19 mouse cellular contexts compared by ENCODE assay signal in genomic region chr1:73116526-73116925, GRCm38 (mm10).
DNase-seq lines count a peak whose midpoint lies in the region; ATAC-seq and TF ChIP-seq lines count a peak whose summit lies in the region.
"Had no signal": no experiment of that assay in that cellular context is flagged by ENCODE, and none has a peak within 500 bp of the region (broad histone marks: within the 10 kb centered on the region; RNA-seq: fewer than 3 reads in every experiment).

No protein-coding gene starts in this region.

- peak; percentile 34 for DNase-seq in hindbrain, embryonic 11.5 days (ENCODE audit: low spot score)
- no peak for DNase-seq in midbrain, postnatal 0 days (ENCODE audit: low spot score)
- peak; percentile 13 for DNase-seq in yolk sac, embryonic 10.5 days (ENCODE audit: low spot score)
- DNase-seq in Muller cell, postnatal 12 days (ENCODE audit: inconsistent ontology term): no peak
- DNase-seq in thymus, postnatal 36 days: no peak
- DNase-seq: adrenal gland, postnatal 25 days; cerebellum, postnatal 14 days; gastrocnemius, postnatal 36 days; kidney, adult 2 months; lung, adult 18-20 months; right cerebral cortex, postnatal 14 days had no signal

- H3K4me1 ChIP-seq in hindbrain, embryonic 11.5 days (replicated peaks; ENCODE audit: control insufficient read depth, insufficient read depth, low read length): no peaks in the 10 kb centered on the region
- H3K4me1 ChIP-seq in hindbrain, embryonic 12.5 days: peaks cover 9% of the 10 kb centered on the region
- H3K4me1 ChIP-seq in midbrain, embryonic 12.5 days: 0 out of 2 replicates have a peak, but pooled peaks cover 3% of the 10 kb centered on the region
- no peaks in the 10 kb centered on the region for H3K4me1 ChIP-seq in midbrain, postnatal 0 days (ENCODE audit: insufficient read depth, low read length)
- peaks cover 28% of the 10 kb centered on the region for H3K4me1 ChIP-seq in embryonic facial prominence, embryonic 13.5 days

- H3K9ac ChIP-seq in hindbrain, embryonic 11.5 days (ENCODE audit: low read depth, low read length): no peak overlapping the region
- H3K9ac ChIP-seq in hindbrain, embryonic 12.5 days: no peak overlapping the region
- no peak overlapping the region for H3K9ac ChIP-seq in midbrain, embryonic 12.5 days (replicated peaks)
- no peak overlapping the region for H3K9ac ChIP-seq in midbrain, postnatal 0 days (replicated peaks; ENCODE audit: low read length, poor library complexity, severe bottlenecking)
- no peak overlapping the region for H3K9ac ChIP-seq in embryonic facial prominence, embryonic 13.5 days
- H3K9ac ChIP-seq: heart, embryonic 12.5 days; hindbrain, embryonic 13.5 days; limb, embryonic 15.5 days had no signal

- no peak overlapping the region for H3K4me2 ChIP-seq in hindbrain, embryonic 11.5 days (replicated peaks; ENCODE audit: low read depth, low read length)
- H3K4me2 ChIP-seq in hindbrain, embryonic 12.5 days (replicated peaks): no peak overlapping the region
- no peak overlapping the region for H3K4me2 ChIP-seq in midbrain, embryonic 12.5 days (replicated peaks)
- H3K4me2 ChIP-seq in midbrain, postnatal 0 days (ENCODE audit: low read depth, low read length, poor library complexity, severe bottlenecking): no peak overlapping the region
- H3K4me2 ChIP-seq in embryonic facial prominence, embryonic 13.5 days: no peak overlapping the region
- H3K4me2 ChIP-seq: heart, embryonic 12.5 days; hindbrain, embryonic 13.5 days; limb, embryonic 15.5 days had no signal

- H3K9me3 ChIP-seq in hindbrain, embryonic 11.5 days (ENCODE audit: control insufficient read depth, low read length): no peaks in the 10 kb centered on the region
- H3K9me3 ChIP-seq in hindbrain, embryonic 12.5 days (replicated peaks): no peaks in the 10 kb centered on the region
- no peaks in the 10 kb centered on the region for H3K9me3 ChIP-seq in midbrain, embryonic 12.5 days
- no peaks in the 10 kb centered on the region for H3K9me3 ChIP-seq in midbrain, postnatal 0 days (ENCODE audit: low read length)
- no peaks in the 10 kb centered on the region for H3K9me3 ChIP-seq in embryonic facial prominence, embryonic 13.5 days
- H3K9me3 ChIP-seq: hindbrain, embryonic 13.5 days; limb, embryonic 15.5 days had no signal

- WGBS in hindbrain, embryonic 11.5 days: 6% methylated on average over 2 of the region's 2 CpGs
- 13% methylated on average over 2 of the region's 2 CpGs for WGBS in hindbrain, embryonic 12.5 days
- WGBS in midbrain, embryonic 12.5 days: 25% methylated on average over 2 of the region's 2 CpGs
- WGBS in midbrain, postnatal 0 days: 23% methylated on average over 2 of the region's 2 CpGs
- WGBS in embryonic facial prominence, embryonic 13.5 days: 13% methylated on average over 2 of the region's 2 CpGs

- H3K27ac ChIP-seq in hindbrain, embryonic 11.5 days (ENCODE audit: low read depth, low read length): no peak overlapping the region
- no peak overlapping the region for H3K27ac ChIP-seq in hindbrain, embryonic 12.5 days
- H3K27ac ChIP-seq in midbrain, embryonic 12.5 days (replicated peaks): no peak overlapping the region
- H3K27ac ChIP-seq in midbrain, postnatal 0 days (ENCODE audit: low read depth, low read length): no peak overlapping the region
- peak overlapping the region; percentile 51 for H3K27ac ChIP-seq in embryonic facial prominence, embryonic 13.5 days
- H3K27ac ChIP-seq: hindbrain, embryonic 13.5 days; layer of hippocampus, adult 2 months; limb, embryonic 15.5 days had no signal

- no peak for ATAC-seq in hindbrain, embryonic 11.5 days (ENCODE audit: low FRiP score)
- no peak for ATAC-seq in hindbrain, embryonic 12.5 days (ENCODE audit: low FRiP score)
- ATAC-seq in midbrain, embryonic 12.5 days (ENCODE audit: low FRiP score, low read depth): 0 out of 2 replicates have a peak, but pooled peaks have one; percentile 16
- no peak for ATAC-seq in midbrain, postnatal 0 days (ENCODE audit: low FRiP score)
- peak; percentile 56; the same call in 1 of the 2 replicates for ATAC-seq in embryonic facial prominence, embryonic 13.5 days (ENCODE audit: insufficient number of reproducible peaks, insufficient read depth, low FRiP score, low TSS enrichment, low read depth)
- ATAC-seq: midbrain, embryonic 16.5 days had no signal

- no peaks in the 10 kb centered on the region for H3K36me3 ChIP-seq in hindbrain, embryonic 11.5 days (ENCODE audit: control insufficient read depth, insufficient read depth, low read length)
- no peaks in the 10 kb centered on the region for H3K36me3 ChIP-seq in hindbrain, embryonic 12.5 days
- H3K36me3 ChIP-seq in midbrain, embryonic 12.5 days: no peaks in the 10 kb centered on the region
- no peaks in the 10 kb centered on the region for H3K36me3 ChIP-seq in midbrain, postnatal 0 days (ENCODE audit: insufficient read depth, low read length)
- H3K36me3 ChIP-seq in embryonic facial prominence, embryonic 13.5 days: no peaks in the 10 kb centered on the region
- H3K36me3 ChIP-seq: heart, embryonic 12.5 days; hindbrain, embryonic 13.5 days; limb, embryonic 15.5 days had no signal

- H3K27me3 ChIP-seq in hindbrain, embryonic 11.5 days (ENCODE audit: control insufficient read depth, insufficient read depth, low read length): no peaks in the 10 kb centered on the region
- H3K27me3 ChIP-seq in hindbrain, embryonic 12.5 days: no peaks in the 10 kb centered on the region
- H3K27me3 ChIP-seq in midbrain, embryonic 12.5 days: no peaks in the 10 kb centered on the region
- no peaks in the 10 kb centered on the region for H3K27me3 ChIP-seq in midbrain, postnatal 0 days (ENCODE audit: insufficient read depth, low read length)
- no peaks in the 10 kb centered on the region for H3K27me3 ChIP-seq in embryonic facial prominence, embryonic 13.5 days
- H3K27me3 ChIP-seq: heart, embryonic 12.5 days; hindbrain, embryonic 13.5 days; limb, embryonic 15.5 days had no signal

- TF ChIP-seq CTCF in midbrain, postnatal 0 days (IDR thresholded peaks at IDR 0.05): no peak

- no peak overlapping the region for H3K4me3 ChIP-seq in hindbrain, embryonic 11.5 days (ENCODE audit: low read depth, low read length)
- no peak overlapping the region for H3K4me3 ChIP-seq in hindbrain, embryonic 12.5 days
- no peak overlapping the region for H3K4me3 ChIP-seq in midbrain, embryonic 12.5 days
- H3K4me3 ChIP-seq in midbrain, postnatal 0 days (ENCODE audit: low read depth, low read length): no peak overlapping the region
- no peak overlapping the region for H3K4me3 ChIP-seq in embryonic facial prominence, embryonic 13.5 days
- H3K4me3 ChIP-seq: heart, embryonic 12.5 days; hindbrain, embryonic 13.5 days; layer of hippocampus, adult 2 months; limb, embryonic 15.5 days had no signal

Comparison
In these comparisons a context has a peak if more than half of its experiments do, and no peak if none do; other contexts are left out.
1. ATAC-seq: peak in midbrain, embryonic 12.5 days (single experiment) and embryonic facial prominence, embryonic 13.5 days (single experiment); none in hindbrain, embryonic 11.5 days (single experiment), hindbrain, embryonic 12.5 days (single experiment) and midbrain, postnatal 0 days (single experiment).
2. DNase-seq: peak in hindbrain, embryonic 11.5 days (single experiment) and yolk sac, embryonic 10.5 days (single experiment); none in midbrain, postnatal 0 days (single experiment), Muller cell, postnatal 12 days (single experiment) and thymus, postnatal 36 days (0 of 2).